Mouse (Mus musculus) lung, adult 2 months (tissue): ENCODE results near the gene Tnfaip2. TPM values are rescaled to one million over a fixed set of nuclear protein-coding genes. Genes with fewer than 3 reads are reported as not detected.

Source experiments
- DNase-seq: peaks from one replicate; pipeline ENCODE4 v3.0.0; 2022
- H3K4me1 ChIP-seq: fragments of 200-500 bp; 2 replicates; pipeline ENCODE4 v1.6.1; 2011; ENCODE audit warnings: low read length; ENCODE audit not compliant: control insufficient read depth, insufficient read depth
- H3K4me3 ChIP-seq: fragments of 200-500 bp; replicated peaks from 2 replicates; pipeline ENCODE3; 2011; ENCODE audit warnings: low read depth, mild to moderate bottlenecking, control low read depth, low read length; ENCODE audit errors: extremely low read depth
- CTCF ChIP-seq: fragments of 200-500 bp; IDR thresholded peaks from 2 replicates; pipeline ENCODE4 v1.5.1; 2011; ENCODE audit warnings: mild to moderate bottlenecking, low read length, control low read depth; ENCODE audit not compliant: insufficient read depth
- POLR2A ChIP-seq: fragments of 200-500 bp; IDR thresholded peaks from 2 replicates; pipeline ENCODE4 v1.6.1; 2011; ENCODE audit warnings: low read depth, mild to moderate bottlenecking, control low read depth, low read length, borderline replicate concordance; ENCODE audit errors: extremely low read depth
- WGBS: fragments of 180-500 bp; shearing (Covaris S2); methylation state at CpG from one replicate; pipeline ENCODE4 v1.1.7; 2018; 5-methylcytosine and 5-hydroxymethylcytosine counted together
- polyA plus RNA-seq: library from polyadenylated mRNA; depleted of rRNA; stranded (reverse); fragments of >200 nt; gene quantifications from 2 replicates; pipeline ENCODE4 v1.2.3, GENCODE M21; 2012

Gene Tnfaip2
- polyA plus RNA-seq, 1 experiment = 43.6 TPM

DNA sequence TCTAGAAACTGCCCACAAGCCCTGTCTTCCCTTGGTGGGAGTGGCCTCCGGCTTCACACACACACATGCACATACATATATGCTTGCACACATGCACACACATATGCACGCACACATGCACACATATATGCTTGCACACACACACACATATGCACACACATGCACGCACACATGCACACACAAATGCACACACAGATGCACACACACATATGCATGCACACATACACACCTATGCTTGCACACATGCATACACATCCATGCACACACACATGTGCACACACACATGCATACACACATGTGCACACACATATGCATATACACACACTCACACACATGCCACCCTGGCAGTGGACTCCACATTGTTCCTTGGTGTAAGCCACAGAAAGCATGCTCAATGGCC lies 32.1 kb downstream of the Tnfaip2 start:
- Histone ChIP-seq H3K4me1 (no peaks in the 10 kb centered on the region), H3K4me3 (no peak overlapping the region)
- 93% methylated on average over 3 of the region's 3 CpGs for WGBS
- no peak for DNase-seq
- TF ChIP-seq CTCF (no peak), POLR2A (no peak)

- H3K4me1 ChIP-seq = no peaks in the 10 kb centered on the region
- 51% methylated on average over 8 of the region's 8 CpGs for WGBS
- TF ChIP-seq CTCF (no peak), POLR2A (no peak)
- DNase-seq = no peak
- no peak overlapping the region for H3K4me3 ChIP-seq
Measured at GRCm38 (mm10) chr12:111474893-111475643, 32.8 kb downstream of the Tnfaip2 start.

DNA sequence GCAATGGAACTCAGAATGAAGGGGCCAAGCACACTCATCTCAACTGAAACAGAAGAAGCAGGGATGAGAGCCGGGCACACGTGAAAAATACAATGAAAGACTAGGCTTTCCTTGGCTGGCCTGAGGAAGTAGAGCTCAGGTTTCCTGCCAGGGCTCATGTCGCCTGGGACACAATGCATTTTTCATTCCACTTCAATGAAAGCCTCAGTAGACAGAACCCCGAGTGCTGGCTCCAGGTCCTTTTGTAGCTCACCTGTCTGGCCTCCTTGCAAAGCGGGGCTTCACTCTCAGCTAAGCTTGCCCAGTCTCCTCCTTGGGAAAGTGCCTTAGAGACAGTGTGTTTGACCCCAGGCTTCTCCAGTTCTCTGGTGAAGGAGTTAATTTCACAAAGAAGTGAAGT lies 36.7 kb downstream of the Tnfaip2 start:
- no peak overlapping the region for H3K4me3 ChIP-seq
- 46% methylated on average over 5 of the region's 5 CpGs for WGBS
- no peak for DNase-seq
- TF ChIP-seq CTCF (no peak), POLR2A (no peak)
- no peaks in the 10 kb centered on the region for H3K4me1 ChIP-seq

DNA sequence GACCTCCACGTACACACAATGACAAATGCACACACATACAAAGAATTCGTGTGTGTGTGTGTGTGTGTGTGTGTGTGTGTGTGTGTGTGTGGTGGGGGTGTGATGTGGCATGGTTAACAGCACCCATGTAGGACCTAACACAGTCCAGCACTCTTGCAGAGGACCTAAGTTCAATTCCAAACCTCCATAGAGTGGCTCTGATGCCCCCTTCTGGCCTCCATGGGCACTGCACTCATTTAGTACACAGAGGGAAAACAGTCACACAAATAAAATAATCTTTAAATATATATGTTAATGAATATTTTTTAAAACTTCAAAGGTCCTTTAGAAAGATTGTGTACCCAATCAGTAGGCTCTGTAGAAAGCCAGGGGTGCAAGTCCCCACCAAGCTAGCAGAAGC lies 37.6 kb downstream of the Tnfaip2 start:
- WGBS = 56% methylated on average over 2 of the region's 2 CpGs
- no peaks in the 10 kb centered on the region for H3K4me1 ChIP-seq
- peak; percentile 56 for TF ChIP-seq CTCF
- no peak for TF ChIP-seq POLR2A
- H3K4me3 ChIP-seq = no peak overlapping the region
- DNase-seq = no peak

- WGBS = 3% methylated on average over 63 of the region's 63 CpGs
- TF ChIP-seq POLR2A (no peak), CTCF (no peak)
- peaks cover 7% of the 10 kb centered on the region; the same call in 1 of the 2 replicates for H3K4me1 ChIP-seq
- peak overlapping the region; percentile 0 for H3K4me3 ChIP-seq
- DNase-seq = no peak
Measured at GRCm38 (mm10) chr12:111485046-111485651, 42.9 kb downstream of the Tnfaip2 start.

DNA sequence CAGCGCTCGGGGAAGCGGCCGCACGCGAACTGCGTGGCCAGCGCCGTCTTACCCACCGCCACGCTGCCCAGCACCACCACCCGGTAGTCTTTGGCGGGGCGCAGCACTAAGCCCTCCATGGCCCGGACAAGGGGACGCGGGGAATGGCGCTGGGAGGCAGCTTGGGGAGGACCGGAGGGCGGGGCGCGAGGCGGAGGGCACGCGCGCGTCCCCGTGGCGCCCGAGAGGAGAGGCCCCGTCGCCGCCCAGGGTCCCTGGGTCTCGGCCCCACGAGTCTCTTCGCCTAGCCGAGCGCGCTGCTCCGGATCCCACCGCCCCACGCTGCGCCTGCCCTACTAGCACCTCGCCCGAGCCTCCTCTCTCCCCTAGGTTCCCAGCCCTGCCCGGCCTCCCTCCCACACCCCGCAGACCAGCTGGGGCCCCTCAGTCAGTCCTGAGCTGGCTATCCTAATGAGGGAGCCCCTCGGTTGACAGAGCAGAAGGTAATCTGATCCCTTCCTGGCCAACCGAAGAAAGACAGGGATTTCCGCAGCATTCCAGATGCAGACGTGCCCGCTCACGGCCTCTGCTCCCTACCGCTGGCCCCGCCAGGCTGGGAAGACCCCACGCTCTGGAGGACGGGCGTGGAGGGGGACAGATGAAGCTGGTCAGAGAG lies 43.5 kb downstream of the Tnfaip2 start, which contains the start of gene Gm266:
TSS of gene Gm266 (minus strand) at position 172 of the 655 bp plus-strand sequence.
- no peak for TF ChIP-seq CTCF
- no peak for TF ChIP-seq POLR2A
- H3K4me1 ChIP-seq = peaks cover 7% of the 10 kb centered on the region; the same call in 1 of the 2 replicates
- 1% methylated on average over 51 of the region's 58 CpGs for WGBS
- DNase-seq = no peak
- peak within 1 kb of the TSS; percentile 0 for H3K4me3 ChIP-seq

DNA sequence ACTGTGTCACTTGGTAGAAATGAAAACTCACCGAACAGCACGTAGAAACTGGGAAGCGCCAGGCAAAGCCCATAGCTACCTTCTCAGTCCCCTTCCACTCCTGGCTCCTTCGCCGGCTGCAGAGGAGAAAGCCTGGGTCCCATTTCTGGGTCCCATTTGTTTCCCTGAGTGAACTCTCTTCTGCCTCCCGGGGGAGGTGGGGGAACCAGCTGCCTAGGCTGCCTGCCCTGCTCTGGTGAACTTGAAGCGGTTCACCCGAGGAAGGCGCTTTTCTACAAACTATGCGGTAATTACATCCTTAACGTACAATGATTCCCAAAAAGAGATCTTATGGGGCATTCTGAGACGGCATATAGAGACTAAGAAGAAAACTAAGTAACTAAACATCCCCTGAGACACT lies 44.2 kb downstream of the Tnfaip2 start:
- WGBS = 21% methylated on average over 12 of the region's 12 CpGs
- no peak for TF ChIP-seq POLR2A
- no peak for TF ChIP-seq CTCF
- peaks cover 7% of the 10 kb centered on the region; the same call in 1 of the 2 replicates for H3K4me1 ChIP-seq
- no peak overlapping the region for H3K4me3 ChIP-seq
- DNase-seq = no peak

DNA sequence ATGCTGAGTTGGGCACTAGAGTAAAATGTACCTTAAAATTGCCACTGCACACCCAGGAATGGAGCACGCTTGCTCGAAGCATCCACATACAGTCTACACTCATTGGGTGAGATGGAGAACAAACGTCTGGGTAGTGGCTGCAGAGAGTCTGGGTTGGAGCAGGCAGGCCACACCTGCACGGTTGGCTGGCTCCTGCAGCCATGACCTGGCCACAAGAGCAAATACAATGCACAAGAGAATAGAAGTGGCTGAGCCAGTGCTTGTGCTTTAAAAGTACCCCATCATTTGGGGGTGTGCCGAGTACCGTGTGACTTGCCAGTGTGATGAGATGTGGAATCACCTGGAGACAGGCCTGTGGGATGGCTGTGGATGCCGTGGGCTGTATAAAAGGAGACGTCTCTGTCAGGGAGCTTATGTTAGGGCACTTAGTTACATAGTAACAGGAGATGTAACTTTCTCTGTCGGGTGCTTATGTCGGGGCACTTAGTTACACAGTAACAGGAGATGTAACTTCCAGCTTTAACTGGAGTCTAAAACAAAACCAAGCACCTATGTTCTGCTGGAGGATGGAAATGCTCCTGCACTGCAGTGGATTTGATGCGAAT lies 47.1 kb downstream of the Tnfaip2 start:
- DNase-seq = no peak
- peaks cover 7% of the 10 kb centered on the region; the same call in 1 of the 2 replicates for H3K4me1 ChIP-seq
- TF ChIP-seq POLR2A (no peak), CTCF (no peak)
- no peak overlapping the region for H3K4me3 ChIP-seq
- 70% methylated on average over 11 of the region's 11 CpGs for WGBS

DNA sequence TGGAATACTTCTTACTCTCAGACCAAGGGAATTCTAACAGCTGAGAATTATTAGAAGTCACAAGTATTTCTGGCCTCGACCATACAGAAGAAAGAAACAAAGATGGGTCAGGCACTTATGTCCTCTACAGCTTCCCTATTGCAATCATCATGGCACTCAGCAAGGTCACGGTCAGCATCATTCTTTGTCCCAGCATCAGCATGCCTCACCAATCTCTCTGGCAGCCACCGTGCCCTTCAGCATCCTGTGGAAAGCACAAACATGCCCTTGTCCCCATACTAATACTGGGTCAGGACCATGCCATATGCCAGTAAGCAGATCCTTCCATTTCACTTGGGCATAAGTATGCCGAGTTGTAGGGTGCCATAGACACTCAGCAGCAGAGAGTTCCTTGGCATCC lies 52.7 kb downstream of the Tnfaip2 start:
- WGBS = 63% methylated on average over 4 of the region's 4 CpGs
- H3K4me1 ChIP-seq = no peaks in the 10 kb centered on the region
- DNase-seq = no peak
- no peak overlapping the region for H3K4me3 ChIP-seq
- TF ChIP-seq CTCF (no peak), POLR2A (no peak)

GRCm38 (mm10) chr12:111497076-111497475 lies 54.8 kb downstream of the Tnfaip2 start:
- no peak overlapping the region for H3K4me3 ChIP-seq
- 44% methylated on average over 2 of the region's 2 CpGs for WGBS
- H3K4me1 ChIP-seq = no peaks in the 10 kb centered on the region
- no peak for DNase-seq
- TF ChIP-seq CTCF (peak; percentile 17; the same call in 1 of the 2 replicates), POLR2A (no peak)
